Mouse (Mus musculus) hindbrain, embryonic 13.5 days (tissue): ENCODE measurements around the gene Cdt1. TPM values are rescaled to one million over a fixed set of nuclear protein-coding genes. Genes with fewer than 3 reads are reported as not detected.
"Not testable (repeated sequence)": the region's sequence is repeated elsewhere in the genome, so short reads cannot be mapped to it uniquely, and the experiment has no call there.

ENCODE experiments used
- ATAC-seq: fragments of 200-750 bp; cut with Nextera tagmentation; 2 replicates; pipeline ENCODE4 v1.8.0; 2017; ENCODE audit warnings: moderate TSS enrichment; ENCODE audit not compliant: low FRiP score
- H3K27ac ChIP-seq: fragments of 300-500 bp; sonication (generic); 2 replicates; pipeline ENCODE4 v1.5.1; 2015; ENCODE audit warnings: inconsistent platforms, mild to moderate bottlenecking, moderate library complexity
- H3K27me3 ChIP-seq: fragments of 300-500 bp; sonication (generic); 2 replicates; pipeline ENCODE4 v1.6.1; 2015; ENCODE audit warnings: mild to moderate bottlenecking, inconsistent platforms
- H3K36me3 ChIP-seq: fragments of 300-500 bp; sonication (generic); 2 replicates; pipeline ENCODE4 v1.6.1; 2015; ENCODE audit warnings: mild to moderate bottlenecking, inconsistent platforms
- H3K4me1 ChIP-seq: fragments of 300-500 bp; sonication (generic); replicated peaks from 2 replicates; pipeline ENCODE4 v1.6.1; 2015; ENCODE audit warnings: inconsistent platforms
- H3K4me2 ChIP-seq: fragments of 300-500 bp; sonication (generic); 2 replicates; pipeline ENCODE4 v1.6.1; 2015; ENCODE audit warnings: inconsistent platforms, mild to moderate bottlenecking, moderate library complexity
- H3K4me3 ChIP-seq: fragments of 300-500 bp; sonication (generic); 2 replicates; pipeline ENCODE4 v1.5.1; 2015; ENCODE audit warnings: mild to moderate bottlenecking, inconsistent platforms
- H3K9ac ChIP-seq: fragments of 300-500 bp; sonication (generic); 2 replicates; pipeline ENCODE4 v1.6.1; 2015; ENCODE audit warnings: mild to moderate bottlenecking, inconsistent platforms
- H3K9me3 ChIP-seq: fragments of 300-500 bp; sonication (generic); 2 replicates; pipeline ENCODE4 v1.6.1; 2016; ENCODE audit warnings: inconsistent platforms
- WGBS: fragments of 180-500 bp; shearing (Covaris S2); methylation state at CpG from one replicate; pipeline ENCODE4 v1.1.7; 2015; 5-methylcytosine and 5-hydroxymethylcytosine counted together
- polyA plus RNA-seq: library from polyadenylated mRNA; unstranded; fragments of >200 nt; fragmentation: Nextera tagmentation; extraction: Ambion mirVana; gene quantifications from 2 replicates; pipeline ENCODE4 v1.2.1, GENCODE M21; 2015

The Cdt1 gene
- polyA plus RNA-seq, 1 experiment from 2014 or later, result 9.9 TPM

DNA sequence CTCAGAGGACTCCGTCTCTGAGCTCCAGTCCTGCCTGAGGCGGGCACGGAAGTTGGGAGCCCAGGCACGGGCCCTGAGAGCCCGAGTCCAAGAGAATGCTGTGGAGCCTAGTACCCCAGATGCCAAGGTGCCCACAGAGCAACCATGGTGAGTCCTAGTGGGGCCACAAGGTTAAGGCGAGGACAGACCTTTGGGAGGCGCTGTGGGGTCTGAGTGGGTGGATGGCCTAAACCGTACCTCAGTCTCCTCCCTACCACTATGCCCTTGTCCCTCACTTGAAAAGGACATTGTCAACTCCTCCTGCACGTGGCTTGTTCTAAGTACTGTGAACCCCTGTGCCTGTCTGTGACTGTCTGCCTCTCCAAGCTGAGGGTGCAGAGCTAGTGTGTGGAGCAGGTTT is 1.5 kb downstream of the Cdt1 start:
- Histone ChIP-seq H3K36me3 (peaks cover 35% of the 10 kb centered on the region), H3K27ac (no peak overlapping the region), H3K9me3 (no peaks in the 10 kb centered on the region), H3K9ac (peak overlapping the region; percentile 59; the same call in 1 of the 2 replicates), H3K4me2 (peak overlapping the region; percentile 95), H3K4me1 (peaks cover 30% of the 10 kb centered on the region), H3K4me3 (peak overlapping the region; percentile 75), H3K27me3 (no peaks in the 10 kb centered on the region)
- ATAC-seq, result no peak
- WGBS, result 62% methylated on average over 9 of the region's 9 CpGs

DNA sequence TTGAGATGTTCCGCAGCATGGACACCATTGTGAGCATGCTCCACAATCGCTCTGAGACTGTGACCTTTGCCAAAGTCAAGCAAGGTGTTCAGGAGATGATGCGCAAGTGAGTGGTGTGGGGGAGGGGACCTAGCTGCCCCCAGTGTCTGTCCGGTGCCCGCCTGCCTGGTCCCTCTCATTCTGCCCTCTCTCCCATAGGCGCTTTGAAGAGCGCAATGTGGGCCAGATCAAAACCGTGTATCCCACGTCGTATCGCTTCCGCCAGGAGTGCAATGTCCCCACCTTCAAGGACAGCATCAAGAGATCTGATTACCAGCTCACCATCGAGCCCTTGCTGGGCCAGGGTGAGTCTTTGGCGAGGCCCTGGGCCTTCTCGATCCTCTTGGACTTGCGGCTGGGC is 2.2 kb downstream of the Cdt1 start:
- Histone ChIP-seq H3K4me3 (no peak overlapping the region), H3K27me3 (no peaks in the 10 kb centered on the region), H3K4me1 (peaks cover 36% of the 10 kb centered on the region), H3K36me3 (peaks cover 41% of the 10 kb centered on the region), H3K4me2 (no peak overlapping the region), H3K9me3 (no peaks in the 10 kb centered on the region), H3K27ac (no peak overlapping the region), H3K9ac (no peak overlapping the region)
- no peak for ATAC-seq
- 99% methylated on average over 16 of the region's 16 CpGs for WGBS

GRCm38 (mm10) chr8:122571153-122571552 is 3.3 kb downstream of the Cdt1 start:
- Histone ChIP-seq H3K4me1 (peaks cover 47% of the 10 kb centered on the region), H3K9me3 (no peaks in the 10 kb centered on the region), H3K9ac (no peak overlapping the region), H3K4me3 (no peak overlapping the region), H3K27ac (no peak overlapping the region), H3K27me3 (no peaks in the 10 kb centered on the region), H3K36me3 (peaks cover 41% of the 10 kb centered on the region), H3K4me2 (no peak overlapping the region)
- ATAC-seq, result no peak
- 93% methylated on average over 11 of the region's 11 CpGs for WGBS

GRCm38 (mm10) chr8:122571750-122572267 is 4.0 kb downstream of the Cdt1 start:
- Histone ChIP-seq H3K4me2 (no peak overlapping the region), H3K36me3 (peaks cover 41% of the 10 kb centered on the region), H3K27ac (no peak overlapping the region), H3K9ac (no peak overlapping the region), H3K4me3 (no peak overlapping the region), H3K4me1 (peaks cover 43% of the 10 kb centered on the region), H3K9me3 (no peaks in the 10 kb centered on the region), H3K27me3 (no peaks in the 10 kb centered on the region)
- 93% methylated on average over 17 of the region's 17 CpGs for WGBS
- ATAC-seq, result no peak

DNA sequence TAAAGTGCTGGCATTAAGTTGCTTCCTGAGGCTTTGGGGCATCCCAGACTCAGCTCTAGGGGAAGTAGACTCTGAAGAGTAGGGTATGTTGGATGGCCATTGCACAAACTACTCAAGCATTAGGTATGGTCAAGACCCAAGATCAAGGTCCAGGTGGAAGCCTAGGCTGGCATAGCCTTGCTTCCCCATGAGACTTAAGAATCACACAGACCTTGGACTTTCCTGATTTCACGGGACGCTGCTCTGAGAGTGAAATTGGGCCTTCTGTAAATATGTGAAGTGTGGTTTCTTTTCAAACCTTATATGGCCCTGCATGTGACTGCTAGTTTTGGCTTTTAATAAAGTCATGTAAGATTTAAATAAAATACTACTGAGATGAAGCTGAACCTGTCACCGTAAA is 4.9 kb downstream of the Cdt1 start:
- 93% methylated on average over 3 of the region's 3 CpGs for WGBS
- H3K9ac ChIP-seq, result no peak overlapping the region
- no peak overlapping the region for H3K4me3 ChIP-seq
- H3K4me2 ChIP-seq, result no peak overlapping the region
- no peak for ATAC-seq
- H3K36me3 ChIP-seq, result peaks cover 41% of the 10 kb centered on the region
- no peaks in the 10 kb centered on the region for H3K9me3 ChIP-seq
- H3K27me3 ChIP-seq, result no peaks in the 10 kb centered on the region
- no peak overlapping the region for H3K27ac ChIP-seq
- peaks cover 42% of the 10 kb centered on the region for H3K4me1 ChIP-seq

- not testable (repeated sequence) for ATAC-seq, H3K9ac ChIP-seq, H3K4me2 ChIP-seq, H3K27me3 ChIP-seq, H3K9me3 ChIP-seq, H3K4me3 ChIP-seq, H3K27ac ChIP-seq
- Histone ChIP-seq H3K4me1 (peaks cover 42% of the 10 kb centered on the region), H3K36me3 (peaks cover 41% of the 10 kb centered on the region)
- 31% methylated on average over 4 of the region's 4 CpGs for WGBS
Measured at GRCm38 (mm10) chr8:122573176-122573575, 5.4 kb downstream of the Cdt1 start.

DNA sequence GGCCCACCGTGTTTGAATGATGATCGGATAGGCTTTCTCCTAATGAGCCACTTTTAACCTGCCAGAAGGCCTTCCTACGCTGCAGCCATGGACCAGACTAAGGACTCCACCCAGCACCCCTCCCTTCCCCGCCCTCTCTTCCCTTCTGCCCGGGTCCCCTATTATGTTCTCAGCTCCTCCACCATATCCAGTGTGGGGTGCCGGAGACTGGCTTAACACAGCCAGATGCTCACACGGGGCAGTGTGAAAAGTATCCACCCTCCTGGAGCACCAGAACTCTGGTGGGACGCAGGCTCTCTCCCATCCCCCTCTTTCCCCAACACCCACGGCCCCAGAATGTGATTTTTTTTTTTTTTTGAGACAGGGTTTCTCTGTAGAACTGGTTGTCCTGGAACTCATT is 5.8 kb downstream of the Cdt1 start:
- Histone ChIP-seq H3K4me1 (peaks cover 38% of the 10 kb centered on the region), H3K9me3 (no peaks in the 10 kb centered on the region), H3K27ac (no peak overlapping the region), H3K4me3 (no peak overlapping the region), H3K36me3 (peaks cover 41% of the 10 kb centered on the region), H3K4me2 (no peak overlapping the region), H3K9ac (no peak overlapping the region), H3K27me3 (0 out of 2 replicates have a peak, but pooled peaks cover 4% of the 10 kb centered on the region)
- WGBS, result 52% methylated on average over 9 of the region's 9 CpGs
- no peak for ATAC-seq

GRCm38 (mm10) chr8:122574264-122574663 is 6.4 kb downstream of the Cdt1 start:
- H3K27ac ChIP-seq, result no peak overlapping the region
- 52% methylated on average over 3 of the region's 3 CpGs for WGBS
- 0 out of 2 replicates have a peak overlapping the region, but pooled peaks have one; percentile 88 for H3K4me2 ChIP-seq

GRCm38 (mm10) chr8:122574667-122575251 is 6.9 kb downstream of the Cdt1 start:
- H3K4me1 ChIP-seq, result peaks cover 33% of the 10 kb centered on the region
- ATAC-seq, result no peak
- no peak overlapping the region for H3K27ac ChIP-seq
- peaks cover 41% of the 10 kb centered on the region for H3K36me3 ChIP-seq
- H3K9ac ChIP-seq, result 0 out of 2 replicates have a peak overlapping the region, but pooled peaks have one; percentile 20
- 41% methylated on average over 10 of the region's 10 CpGs for WGBS
- no peak overlapping the region for H3K4me3 ChIP-seq
- 0 out of 2 replicates have a peak, but pooled peaks cover 6% of the 10 kb centered on the region for H3K27me3 ChIP-seq
- peak overlapping the region; percentile 88 for H3K4me2 ChIP-seq
- H3K9me3 ChIP-seq, result no peaks in the 10 kb centered on the region

More at GRCm38 (mm10) chr8:122574264-122574663, 6.4 kb downstream of the Cdt1 start:
- Histone ChIP-seq H3K4me3 (no peak overlapping the region), H3K27me3 (0 out of 2 replicates have a peak, but pooled peaks cover 6% of the 10 kb centered on the region), H3K9ac (0 out of 2 replicates have a peak overlapping the region, but pooled peaks have one; percentile 20), H3K36me3 (peaks cover 41% of the 10 kb centered on the region), H3K4me1 (peaks cover 34% of the 10 kb centered on the region), H3K9me3 (no peaks in the 10 kb centered on the region)
- no peak for ATAC-seq

DNA sequence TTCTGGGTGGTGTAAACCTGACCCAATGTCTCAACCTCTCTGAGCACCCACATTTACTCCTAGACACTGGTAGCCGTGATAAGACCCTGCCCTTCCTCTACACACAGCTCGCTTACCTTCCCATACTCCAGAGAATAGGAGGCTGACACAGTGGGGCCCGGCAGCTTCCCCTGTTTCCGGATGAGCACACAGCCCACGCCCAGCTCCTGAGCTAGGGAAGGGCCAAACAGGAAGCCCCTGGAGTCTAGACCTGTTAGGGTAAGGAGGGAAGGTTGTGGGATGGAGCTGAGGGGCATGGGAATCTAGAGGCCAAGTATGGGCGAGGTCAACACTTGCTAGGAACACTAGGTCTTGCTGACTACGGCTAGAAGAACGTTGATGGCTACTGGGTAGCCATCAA is 7.5 kb downstream of the Cdt1 start:
- Histone ChIP-seq H3K4me3 (peak overlapping the region; percentile 64; the same call in 1 of the 2 replicates), H3K27ac (no peak overlapping the region), H3K27me3 (0 out of 2 replicates have a peak, but pooled peaks cover 6% of the 10 kb centered on the region), H3K9ac (peak overlapping the region; percentile 91), H3K9me3 (no peaks in the 10 kb centered on the region), H3K36me3 (peaks cover 36% of the 10 kb centered on the region), H3K4me2 (peak overlapping the region; percentile 88), H3K4me1 (peaks cover 33% of the 10 kb centered on the region)
- 81% methylated on average over 8 of the region's 8 CpGs for WGBS
- no peak for ATAC-seq

- peak overlapping the region; percentile 78 for H3K27ac ChIP-seq
- H3K9ac ChIP-seq, result peak overlapping the region; percentile 91
- H3K4me2 ChIP-seq, result peak overlapping the region; percentile 88
- H3K4me3 ChIP-seq, result peak overlapping the region; percentile 64
- 0 out of 2 replicates have a peak, but pooled peaks cover 6% of the 10 kb centered on the region for H3K27me3 ChIP-seq
- peaks cover 33% of the 10 kb centered on the region for H3K4me1 ChIP-seq
- no peaks in the 10 kb centered on the region for H3K9me3 ChIP-seq
- 22% methylated on average over 21 of the region's 21 CpGs for WGBS
- H3K36me3 ChIP-seq, result peaks cover 29% of the 10 kb centered on the region
- ATAC-seq, result peak; percentile 41
Measured at GRCm38 (mm10) chr8:122575735-122576647, 8.2 kb downstream of the Cdt1 start.

- under 1% methylated on average over 39 of the region's 39 CpGs for WGBS
- ATAC-seq, result peak; percentile 92
- peak within 1 kb of the TSS; percentile 64 for H3K4me3 ChIP-seq
- peaks cover 22% of the 10 kb centered on the region for H3K36me3 ChIP-seq
- peak within 1 kb of the TSS; percentile 88 for H3K4me2 ChIP-seq
- H3K9me3 ChIP-seq, result no peaks in the 10 kb centered on the region
- H3K9ac ChIP-seq, result peak within 1 kb of the TSS; percentile 91
- H3K27me3 ChIP-seq, result 0 out of 2 replicates have a peak, but pooled peaks cover 6% of the 10 kb centered on the region
- H3K4me1 ChIP-seq, result peaks cover 33% of the 10 kb centered on the region
- peak within 1 kb of the TSS; percentile 78 for H3K27ac ChIP-seq
Measured at GRCm38 (mm10) chr8:122576648-122577022, 8.8 kb downstream of the Cdt1 start, which contains the start of gene Aprt. Aprt (minus strand) TSS chr8:122576909.
